Mouse (Mus musculus): ENCODE measurements around the gene Palm2. TPM values are rescaled to one million over a fixed set of nuclear protein-coding genes. Genes with fewer than 3 reads are reported as not detected.

Palm2 gene
- polyA plus RNA-seq, 1 experiment, result 0.27 TPM

- Histone ChIP-seq H3K4me1 (ENCODE audit: control insufficient read depth, insufficient read depth, low read length) (no peaks in the 10 kb centered on the region), H3K4me3 (replicated peaks; ENCODE audit: extremely low read depth, low read depth, low read length) (no peak overlapping the region)
- 70% methylated on average over 8 of the region's 8 CpGs for WGBS
- TF ChIP-seq POLR2A (IDR thresholded peaks at IDR 0.05; ENCODE audit: borderline replicate concordance, extremely low read depth, low read depth, low read length) (no peak), CTCF (IDR thresholded peaks at IDR 0.05; ENCODE audit: insufficient read depth, low read length) (no peak)
- DNase-seq, result no peak
These were observed 305.0 kb downstream of the Palm2 start for GRCm38 (mm10) chr4:57738856-57739552.

GRCm38 (mm10) chr4:57743325-57743929 is 309.4 kb downstream of the Palm2 start:
- 32% methylated on average over 11 of the region's 11 CpGs for WGBS
- H3K4me1 ChIP-seq (ENCODE audit: control insufficient read depth, insufficient read depth, low read length), result no peaks in the 10 kb centered on the region
- DNase-seq, result no peak
- TF ChIP-seq CTCF (IDR thresholded peaks at IDR 0.05; ENCODE audit: insufficient read depth, low read length), result no peak
- TF ChIP-seq POLR2A (IDR thresholded peaks at IDR 0.05; ENCODE audit: borderline replicate concordance, extremely low read depth, low read depth, low read length), result no peak
- H3K4me3 ChIP-seq (replicated peaks; ENCODE audit: extremely low read depth, low read depth, low read length), result no peak overlapping the region

- DNase-seq, result no peak
- TF ChIP-seq CTCF (IDR thresholded peaks at IDR 0.05; ENCODE audit: insufficient read depth, low read length) (no peak), POLR2A (IDR thresholded peaks at IDR 0.05; ENCODE audit: borderline replicate concordance, extremely low read depth, low read depth, low read length) (no peak)
- Histone ChIP-seq H3K4me1 (ENCODE audit: control insufficient read depth, insufficient read depth, low read length) (peaks cover 9% of the 10 kb centered on the region; the same call in 1 of the 2 replicates), H3K4me3 (replicated peaks; ENCODE audit: extremely low read depth, low read depth, low read length) (no peak overlapping the region)
- WGBS, result 39% methylated on average over 4 of the region's 4 CpGs
These were observed 316.6 kb downstream of the Palm2 start for GRCm38 (mm10) chr4:57750651-57751050.

GRCm38 (mm10) chr4:57751054-57751453 is 317.0 kb downstream of the Palm2 start:
- no peak for DNase-seq
- TF ChIP-seq CTCF (IDR thresholded peaks at IDR 0.05; ENCODE audit: insufficient read depth, low read length), result no peak
- TF ChIP-seq POLR2A (IDR thresholded peaks at IDR 0.05; ENCODE audit: borderline replicate concordance, extremely low read depth, low read depth, low read length), result no peak

GRCm38 (mm10) chr4:57751566-57751965 is 317.5 kb downstream of the Palm2 start:
- TF ChIP-seq CTCF (IDR thresholded peaks at IDR 0.05; ENCODE audit: insufficient read depth, low read length) (no peak), POLR2A (IDR thresholded peaks at IDR 0.05; ENCODE audit: borderline replicate concordance, extremely low read depth, low read depth, low read length) (no peak)
- DNase-seq, result no peak
- WGBS, result 93% methylated on average over 11 of the region's 11 CpGs
- peaks cover 9% of the 10 kb centered on the region; the same call in 1 of the 2 replicates for H3K4me1 ChIP-seq (ENCODE audit: control insufficient read depth, insufficient read depth, low read length)
- H3K4me3 ChIP-seq (replicated peaks; ENCODE audit: extremely low read depth, low read depth, low read length), result no peak overlapping the region

More at GRCm38 (mm10) chr4:57751054-57751453, 317.0 kb downstream of the Palm2 start:
- WGBS, result 49% methylated on average over 4 of the region's 4 CpGs
- Histone ChIP-seq H3K4me1 (ENCODE audit: control insufficient read depth, insufficient read depth, low read length) (peaks cover 9% of the 10 kb centered on the region; the same call in 1 of the 2 replicates), H3K4me3 (replicated peaks; ENCODE audit: extremely low read depth, low read depth, low read length) (no peak overlapping the region)

GRCm38 (mm10) chr4:57755085-57755484 is 321.0 kb downstream of the Palm2 start:
- TF ChIP-seq POLR2A (IDR thresholded peaks at IDR 0.05; ENCODE audit: borderline replicate concordance, extremely low read depth, low read depth, low read length) (no peak), CTCF (IDR thresholded peaks at IDR 0.05; ENCODE audit: insufficient read depth, low read length) (no peak)
- peaks cover 9% of the 10 kb centered on the region; the same call in 1 of the 2 replicates for H3K4me1 ChIP-seq (ENCODE audit: control insufficient read depth, insufficient read depth, low read length)
- no peak overlapping the region for H3K4me3 ChIP-seq (replicated peaks; ENCODE audit: extremely low read depth, low read depth, low read length)
- DNase-seq, result no peak
- WGBS, result 86% methylated on average over 11 of the region's 11 CpGs

- Histone ChIP-seq H3K4me1 (ENCODE audit: control insufficient read depth, insufficient read depth, low read length) (no peaks in the 10 kb centered on the region), H3K4me3 (replicated peaks; ENCODE audit: extremely low read depth, low read depth, low read length) (no peak overlapping the region)
- TF ChIP-seq CTCF (IDR thresholded peaks at IDR 0.05; ENCODE audit: insufficient read depth, low read length) (no peak), POLR2A (IDR thresholded peaks at IDR 0.05; ENCODE audit: borderline replicate concordance, extremely low read depth, low read depth, low read length) (no peak)
- WGBS, result 65% methylated on average over 11 of the region's 11 CpGs
- DNase-seq, result no peak
These were observed 323.9 kb downstream of the Palm2 start for GRCm38 (mm10) chr4:57757997-57758396.

Other genes with a start within 250 kb of the Palm2 start
- 7.8 and 10.8 TPM in 2 replicates for gene Ptpn3, start 132.4 kb upstream of the Palm2 start, polyA plus RNA-seq (2012; rRNA removed)
- gene Pakap, start 133.9 kb downstream of the Palm2 start, polyA plus RNA-seq (2012; rRNA removed), result 1.6 and 2.7 TPM in 2 replicates